Mouse (Mus musculus): Measurements from ENCODE around the gene Rassf9. TPM values are rescaled to one million over a fixed set of nuclear protein-coding genes. Genes with fewer than 3 reads are reported as not detected.

Rassf9 gene
- 1 to 10 TPM; 1.3 to 3.9 TPM for total RNA-seq (2021)
- long read RNA-seq, experiment 1: 0 reads
- long read RNA-seq, experiment 2, full-length matches to known transcripts: 2 of 3 reads
- long read RNA-seq, experiment 2, partial matches to known transcripts: 1 of 3 reads
- long read RNA-seq, experiment 2, other reads (novel, unspliced or antisense): 0 of 3 reads

GRCm38 (mm10) chr10:102511807-102512461, at the start of gene Rassf9:
Gene Rassf9 (plus strand): TSS chr10:102512222.
- DNase-seq (ENCODE audit: low spot score): no peak

GRCm38 (mm10) chr10:102469412-102469811, 42.6 kb upstream of the Rassf9 start:
- DNase-seq (ENCODE audit: low spot score): no peak

GRCm38 (mm10) chr10:102490386-102490785, 21.6 kb upstream of the Rassf9 start, which contains the start of gene Nts:
Gene Nts (minus strand): TSS chr10:102490486.
- no peak for DNase-seq (ENCODE audit: low spot score)

- DNase-seq (ENCODE audit: low spot score): peak; percentile 10
Measured at GRCm38 (mm10) chr10:102491792-102492191, 20.2 kb upstream of the Rassf9 start.

GRCm38 (mm10) chr10:102498754-102499153, 13.3 kb upstream of the Rassf9 start:
- peak; percentile 15 for DNase-seq (ENCODE audit: low spot score)

- no peak for DNase-seq (ENCODE audit: low spot score)
Measured at GRCm38 (mm10) chr10:102507386-102507785, 4.6 kb upstream of the Rassf9 start.

- DNase-seq (ENCODE audit: low spot score): no peak
Measured at GRCm38 (mm10) chr10:102511461-102511806, 588 bp upstream of the Rassf9 start.

GRCm38 (mm10) chr10:102514159-102514558, 2.1 kb downstream of the Rassf9 start:
- no peak for DNase-seq (ENCODE audit: low spot score)

GRCm38 (mm10) chr10:102527901-102528300, 15.9 kb downstream of the Rassf9 start:
- DNase-seq (ENCODE audit: low spot score): no peak

- DNase-seq (ENCODE audit: low spot score): no peak
Measured at GRCm38 (mm10) chr10:102553941-102554340, 41.9 kb downstream of the Rassf9 start.

GRCm38 (mm10) chr10:102562488-102562887, 50.5 kb downstream of the Rassf9 start:
- peak; percentile 23 for DNase-seq (ENCODE audit: low spot score)

- DNase-seq (ENCODE audit: low spot score): no peak
Measured at GRCm38 (mm10) chr10:102577970-102578369, 65.9 kb downstream of the Rassf9 start.

GRCm38 (mm10) chr10:102594306-102594705, 82.3 kb downstream of the Rassf9 start:
- no peak for DNase-seq (ENCODE audit: low spot score)

Other genes starting within 250 kb of the Rassf9 start
- not detected for gene Nts, start 21.7 kb upstream of the Rassf9 start, total RNA-seq (2021)